Mouse (Mus musculus): ENCODE measurements around the gene Rnf34. TPM values are rescaled to one million over a fixed set of nuclear protein-coding genes. Genes with fewer than 3 reads are reported as not detected.
A peak's percentile ranks its signal among the peaks of the same experiment; 100 is the strongest.

Gene Rnf34
- total and polyA plus RNA-seq, 3 experiments = 18.4 to 29.1 (median 24.6) TPM

DNA sequence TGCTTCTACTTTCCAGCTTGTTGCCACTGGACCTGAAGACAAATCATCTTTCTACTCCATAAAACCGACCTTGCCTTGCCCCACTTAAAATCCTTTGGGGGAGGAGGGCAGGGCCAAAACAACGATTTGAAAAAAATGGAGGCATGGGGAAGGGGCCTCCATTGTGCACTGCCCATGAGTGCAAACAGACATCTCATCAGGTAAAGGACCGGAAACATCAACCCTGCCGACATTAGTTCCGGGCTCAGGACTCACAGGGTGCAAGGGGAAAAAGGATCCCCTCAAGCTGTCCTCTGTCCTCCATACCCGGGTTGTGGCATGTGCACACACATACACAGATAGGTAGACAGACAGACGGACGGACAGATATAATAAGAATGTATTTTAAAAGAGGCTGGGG is 24.7 kb upstream of the Rnf34 start:
- Histone ChIP-seq H3K27me3 (replicated peaks) (no peaks in the 10 kb centered on the region), H3K4me2 (ENCODE audit: insufficient read depth, low read depth, poor library complexity, severe bottlenecking) (no peak overlapping the region), H3K4me1 (ENCODE audit: control insufficient read depth in 1 of 2, insufficient read depth in 2 of 2) (peaks cover 4 to 21% of the 10 kb centered on the region in 2 experiments), H3K36me3 (replicated peaks in 1 of 2; ENCODE audit: control insufficient read depth in 1 of 2, insufficient read depth in 1 of 2, low read length in 1 of 2) (no peaks in the 10 kb centered on the region), H3K9me3 (replicated peaks; ENCODE audit: low read length) (no peaks in the 10 kb centered on the region), H3K27ac (ENCODE audit: insufficient read depth, low read depth) (no peak overlapping the region), H3K4me3 (replicated peaks in 1 of 3; ENCODE audit: low read depth in 2 of 3, low read length in 2 of 3, poor library complexity in 1 of 3) (no peak overlapping the region), H3K9ac (ENCODE audit: insufficient read depth, low read depth) (peak overlapping the region; percentile 42; the same call in 1 of the 2 replicates), H3K79me2 (replicated peaks; ENCODE audit: control insufficient read depth, extremely low read depth, insufficient read depth, poor library complexity, severe bottlenecking) (peaks cover 3% of the 10 kb centered on the region)
- TF ChIP-seq USF2 (conservative IDR thresholded peaks at IDR 0.05; ENCODE audit: low read depth, low read length) = no peak
- no peak for TF ChIP-seq POLR2A (IDR thresholded peaks at IDR 0.05; ENCODE audit: low read depth, low read length)
- DNase-seq (ENCODE audit: extremely low read depth) = no peak
- dilution Hi-C loops (cut with MboI; ENCODE audit: extremely low pct_ligation_motif_present, extremely low pct_unique_long_range_greater_than_20kb, low sequenced_read_pairs) = no loop called here
- in situ Hi-C loops (cut with MboI; ENCODE audit: low pct_ligation_motif_present, low pct_unique_long_range_greater_than_20kb, low sequenced_read_pairs) = no loop called here

DNA sequence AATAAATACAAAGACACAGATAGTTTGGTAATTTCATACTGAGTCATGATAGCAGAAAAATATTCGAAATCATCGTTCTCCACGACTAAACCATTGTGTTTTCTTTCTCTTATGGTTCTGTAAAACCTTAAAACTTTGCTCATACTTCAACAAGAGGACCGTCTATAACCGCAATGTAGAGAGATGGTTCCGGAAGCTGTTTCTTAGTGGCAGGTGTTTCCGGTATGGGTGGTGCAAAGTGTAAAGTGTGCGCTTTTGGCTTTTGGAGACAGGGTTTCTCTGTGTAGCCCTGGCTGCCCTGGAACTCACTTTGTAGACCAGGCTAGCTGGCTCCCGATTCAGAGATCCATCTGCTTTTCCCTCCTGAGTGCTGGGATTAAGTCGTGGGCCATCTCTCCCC is 17.3 kb upstream of the Rnf34 start:
- H3K36me3 ChIP-seq (replicated peaks in 1 of 2; ENCODE audit: control insufficient read depth in 1 of 2, insufficient read depth in 1 of 2, low read length in 1 of 2) = no peaks in the 10 kb centered on the region
- dilution Hi-C loops (cut with MboI; ENCODE audit: extremely low pct_ligation_motif_present, extremely low pct_unique_long_range_greater_than_20kb, low sequenced_read_pairs) (no loop called here), in situ Hi-C loops (cut with MboI; ENCODE audit: low pct_ligation_motif_present, low pct_unique_long_range_greater_than_20kb, low sequenced_read_pairs) (no loop called here)
- H3K27ac ChIP-seq (ENCODE audit: insufficient read depth, low read depth) = no peak overlapping the region
- peak overlapping the region; percentile 27; the same call in 1 of the 2 replicates for H3K4me2 ChIP-seq (ENCODE audit: insufficient read depth, low read depth, poor library complexity, severe bottlenecking)
- no peak overlapping the region for H3K9ac ChIP-seq (ENCODE audit: insufficient read depth, low read depth)
- H3K9me3 ChIP-seq (replicated peaks; ENCODE audit: low read length) = no peaks in the 10 kb centered on the region
- DNase-seq (ENCODE audit: extremely low read depth) = no peak
- no peak for TF ChIP-seq ETS1 (conservative IDR thresholded peaks at IDR 0.05; ENCODE audit: low read depth, low read length)
- peak; percentile 69 for TF ChIP-seq EP300 (IDR thresholded peaks at IDR 0.05; ENCODE audit: low read length)
- TF ChIP-seq CTCF (conservative IDR thresholded peaks at IDR 0.05 in 1 of 2, IDR thresholded peaks at IDR 0.05 in 1 of 2; ENCODE audit: low read depth in 2 of 2, low read length in 2 of 2) = no peak
- 0 out of 2 replicates have a peak, but pooled peaks have one; percentile 27 for TF ChIP-seq MYC (IDR thresholded peaks at IDR 0.05; ENCODE audit: low read depth, low read length)
- no peak for TF ChIP-seq MAX (IDR thresholded peaks at IDR 0.05; ENCODE audit: low read length)
- peak; percentile 55; the same call in 1 of the 2 replicates for TF ChIP-seq ELF1 (IDR thresholded peaks at IDR 0.05; ENCODE audit: low read depth, low read length)
- no peak for TF ChIP-seq MAZ (IDR thresholded peaks at IDR 0.05; ENCODE audit: low read depth, low read length)
- 0 out of 2 replicates have a peak, but pooled peaks have one; percentile 33 for TF ChIP-seq POLR2A (IDR thresholded peaks at IDR 0.05; ENCODE audit: low read depth, low read length)
- 0 out of 2 replicates have a peak, but pooled peaks have one; percentile 37 for TF ChIP-seq NELFE (IDR thresholded peaks at IDR 0.05; ENCODE audit: low read depth, low read length)
- peak; percentile 27; the same call in 1 of the 2 replicates for TF ChIP-seq HCFC1 (IDR thresholded peaks at IDR 0.05; ENCODE audit: low read depth, low read length)
- TF ChIP-seq BHLHE40 (IDR thresholded peaks at IDR 0.05; ENCODE audit: low read depth, low read length) = peak; percentile 23; the same call in 1 of the 2 replicates
- peak; percentile 58; the same call in 1 of the 2 replicates for TF ChIP-seq SIN3A (IDR thresholded peaks at IDR 0.05; ENCODE audit: low read length)
- no peak for TF ChIP-seq JUN (IDR thresholded peaks at IDR 0.05; ENCODE audit: insufficient read depth, low read depth, low read length)
- TF ChIP-seq IRF4 (IDR thresholded peaks at IDR 0.05; ENCODE audit: low read depth, low read length) = peak; percentile 27; the same call in 1 of the 2 replicates
- TF ChIP-seq NRF1 (IDR thresholded peaks at IDR 0.05; ENCODE audit: low read depth, low read length) = no peak
- TF ChIP-seq ZKSCAN1 (IDR thresholded peaks at IDR 0.05; ENCODE audit: borderline replicate concordance, low read depth, low read length) = no peak
- peak; percentile 16; the same call in 1 of the 2 replicates for TF ChIP-seq MEF2A (IDR thresholded peaks at IDR 0.05; ENCODE audit: borderline replicate concordance, low read depth, low read length)
- TF ChIP-seq TBP (conservative IDR thresholded peaks at IDR 0.05; ENCODE audit: low read depth, low read length) = 0 out of 2 replicates have a peak, but pooled peaks have one; percentile 31
- TF ChIP-seq TCF12 (IDR thresholded peaks at IDR 0.05; ENCODE audit: low read depth, low read length) = peak; percentile 66
- TF ChIP-seq ZNF384 (IDR thresholded peaks at IDR 0.05; ENCODE audit: low read depth, low read length) = peak; percentile 64; the same call in 1 of the 2 replicates
- no peak for TF ChIP-seq CHD1 (IDR thresholded peaks at IDR 0.05; ENCODE audit: low read depth, low read length)
- H3K4me3 ChIP-seq (replicated peaks in 1 of 3; ENCODE audit: low read depth in 2 of 3, low read length in 2 of 3, poor library complexity in 1 of 3) = no peak overlapping the region
- no peaks in the 10 kb centered on the region for H3K79me2 ChIP-seq (replicated peaks; ENCODE audit: control insufficient read depth, extremely low read depth, insufficient read depth, poor library complexity, severe bottlenecking)
- H3K27me3 ChIP-seq (replicated peaks) = no peaks in the 10 kb centered on the region
- no peaks in the 10 kb centered on the region for H3K4me1 ChIP-seq (ENCODE audit: control insufficient read depth in 1 of 2, insufficient read depth in 2 of 2)
